Mouse (Mus musculus) Muller cell, postnatal 12 days (primary cell): ENCODE measurements around the gene Foxa3.

Source experiments
- DNase-seq: peaks from one replicate; pipeline ENCODE4 v3.0.0-alpha.2; 2015; ENCODE audit errors: inconsistent ontology term

Gene Foxa3

DNA sequence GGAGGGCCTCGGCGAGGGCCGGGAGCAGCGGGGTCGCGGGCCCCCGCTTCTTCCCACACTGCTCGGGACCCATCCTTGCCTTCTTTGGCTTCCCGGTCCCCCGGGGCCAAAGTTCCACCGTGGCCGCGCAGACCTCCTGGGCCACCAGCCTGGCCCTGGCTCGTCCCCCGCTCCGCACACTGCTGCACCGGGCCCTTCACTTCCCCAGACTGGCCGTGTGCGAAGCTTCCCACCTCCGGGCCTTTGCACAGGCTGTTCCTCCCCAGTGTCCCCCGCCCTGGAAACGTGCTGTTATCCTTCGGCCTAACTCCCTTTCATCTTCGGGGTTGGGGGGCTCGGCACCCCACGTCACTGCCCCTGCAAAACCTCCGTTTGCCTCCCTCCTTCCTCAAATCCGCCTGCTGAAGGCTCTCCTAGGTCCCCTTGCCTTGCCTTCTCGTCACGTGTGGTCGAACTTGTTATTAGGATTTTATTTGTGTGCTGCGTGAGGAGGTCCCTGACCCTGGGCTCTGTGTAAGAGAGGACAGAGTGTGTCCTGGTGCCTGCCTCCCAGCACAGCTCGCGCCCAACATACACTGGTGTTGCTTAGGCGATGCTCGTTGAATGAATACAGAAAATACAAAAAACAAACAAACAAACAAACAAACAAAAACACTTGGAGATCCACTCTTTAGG, 1.4 kb upstream of the Foxa3 start:
- DNase-seq: peak; percentile 35

- peak; percentile 97 for DNase-seq
Measured at GRCm38 (mm10) chr7:19024096-19024506, 763 bp upstream of the Foxa3 start, which contains the start of gene Sympk. Gene Sympk, plus strand, starts transcription at chr7:19024377.

DNA sequence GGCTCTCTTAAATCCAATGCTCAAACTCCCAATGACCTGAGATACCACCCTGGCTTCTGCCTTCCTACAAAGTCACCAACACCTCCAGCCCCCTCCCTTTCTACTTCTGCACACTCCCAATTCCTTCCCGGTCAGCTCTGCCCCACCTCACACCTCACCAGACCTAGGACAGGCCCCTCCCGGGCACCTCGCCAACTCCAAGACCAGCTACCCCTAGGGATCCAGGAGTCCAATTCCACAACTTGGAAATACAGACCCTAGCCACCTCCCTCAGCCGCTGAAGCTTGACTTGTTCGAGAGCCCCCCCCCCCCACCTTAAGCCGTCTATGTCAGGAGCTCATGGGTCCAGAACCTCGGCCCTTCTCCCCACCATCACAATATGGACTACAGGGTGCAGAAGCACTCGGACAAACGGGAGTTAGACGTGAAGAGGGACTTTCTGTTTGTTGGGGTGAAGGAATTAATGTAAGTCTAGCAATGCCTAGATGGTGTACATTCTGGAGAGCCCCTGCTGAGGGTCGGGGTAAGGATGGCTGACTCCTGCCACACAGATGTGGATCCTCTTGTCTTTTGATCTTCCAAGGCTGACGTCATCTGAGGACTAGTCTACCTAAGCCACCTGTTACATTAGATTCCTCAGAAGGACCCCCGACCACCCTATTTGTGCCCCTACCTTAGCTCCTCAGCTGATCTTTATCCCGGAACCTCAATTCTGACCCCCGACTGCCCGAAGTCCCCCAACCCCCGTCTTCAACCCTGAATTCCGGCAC, 964 bp downstream of the Foxa3 start:
- DNase-seq: no peak

- no peak for DNase-seq
Measured at GRCm38 (mm10) chr7:19021048-19021447, 2.3 kb downstream of the Foxa3 start.

DNA sequence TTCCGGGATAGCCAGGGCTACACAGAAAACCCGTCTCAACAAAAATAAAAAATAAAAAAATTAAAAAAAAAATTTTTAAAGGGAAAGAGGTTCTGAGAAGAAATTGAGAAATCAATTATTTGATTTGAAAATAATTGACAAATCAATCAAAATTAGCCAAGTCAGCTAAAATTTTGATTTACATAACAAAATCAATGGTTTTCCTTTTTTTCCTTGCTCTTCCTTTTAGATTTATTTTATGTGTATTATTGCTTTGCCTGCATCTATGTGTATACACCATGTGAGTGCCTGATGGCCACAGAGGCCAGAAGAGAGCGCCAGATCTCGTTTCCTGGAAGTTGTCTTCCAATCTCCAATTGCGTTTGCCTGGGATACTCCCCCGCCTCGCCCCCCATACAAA, 5.4 kb downstream of the Foxa3 start:
- no peak for DNase-seq

- DNase-seq: no peak
Measured at GRCm38 (mm10) chr7:19016042-19016441, 7.3 kb downstream of the Foxa3 start.

DNA sequence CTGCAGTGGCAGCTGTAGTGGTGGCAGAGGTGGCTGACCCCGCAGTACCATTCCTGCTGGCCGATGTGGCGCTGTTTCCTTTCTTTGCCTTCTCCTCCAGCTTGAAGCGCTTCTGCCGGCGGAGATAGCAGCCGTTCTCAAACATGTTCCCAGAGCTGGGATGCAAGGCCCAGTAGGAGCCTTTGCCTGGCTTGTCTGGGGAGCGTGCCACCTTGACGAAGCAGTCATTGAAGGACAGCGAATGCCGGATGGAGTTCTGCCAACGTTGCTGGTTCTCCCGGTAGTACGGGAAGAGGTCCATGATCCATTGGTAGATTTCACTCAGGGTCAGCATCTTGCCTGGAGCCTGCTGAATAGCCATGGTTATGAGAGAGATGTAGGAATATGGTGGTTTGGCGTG, 8.9 kb downstream of the Foxa3 start:
- DNase-seq: no peak

DNA sequence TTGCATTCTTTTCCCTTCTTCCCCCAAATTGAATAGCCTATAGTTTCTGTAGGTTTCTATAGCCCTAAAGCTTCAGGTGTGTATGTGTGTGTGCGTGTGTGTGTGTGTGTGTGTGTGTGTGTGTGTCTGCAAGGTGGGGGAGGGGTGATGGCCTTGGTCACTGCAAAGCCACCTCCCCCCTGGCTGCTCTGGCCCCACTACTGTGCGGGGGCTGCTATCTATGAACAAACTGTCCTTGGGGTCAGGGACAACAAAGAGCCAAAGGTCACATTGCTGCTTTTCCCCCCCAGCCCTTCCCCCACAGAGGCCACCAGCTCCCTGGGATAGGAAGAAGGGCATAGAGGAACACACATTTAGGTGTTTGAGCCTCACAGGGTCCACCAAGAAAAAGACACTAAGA, 10.5 kb downstream of the Foxa3 start:
- DNase-seq: no peak

- peak; percentile 60 for DNase-seq
Measured at GRCm38 (mm10) chr7:19012025-19012621, 11.2 kb downstream of the Foxa3 start.

GRCm38 (mm10) chr7:19010581-19010980, 12.8 kb downstream of the Foxa3 start:
- no peak for DNase-seq

GRCm38 (mm10) chr7:19007026-19007977, 16.0 kb downstream of the Foxa3 start:
- DNase-seq: no peak

DNA sequence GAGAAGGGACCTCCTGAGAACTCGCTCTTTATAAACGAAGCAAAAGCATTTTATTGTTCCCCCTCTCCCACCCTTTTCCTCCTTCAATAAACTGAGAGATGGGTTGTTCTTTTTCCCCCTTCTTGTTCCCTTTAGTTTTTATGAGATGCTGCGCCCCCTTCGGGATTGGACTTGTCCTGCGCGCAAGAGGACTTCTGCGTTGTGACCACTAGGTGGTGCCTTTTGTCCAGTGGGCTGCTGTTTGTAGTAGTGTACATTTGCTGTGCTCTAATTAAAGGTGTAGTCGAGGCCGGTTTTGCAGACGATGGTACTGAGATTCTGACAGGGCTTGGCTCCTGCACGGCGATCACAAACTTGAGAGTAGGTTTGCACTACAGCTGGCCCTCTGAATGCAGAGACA, 16.9 kb downstream of the Foxa3 start:
- DNase-seq: peak; percentile 67

DNA sequence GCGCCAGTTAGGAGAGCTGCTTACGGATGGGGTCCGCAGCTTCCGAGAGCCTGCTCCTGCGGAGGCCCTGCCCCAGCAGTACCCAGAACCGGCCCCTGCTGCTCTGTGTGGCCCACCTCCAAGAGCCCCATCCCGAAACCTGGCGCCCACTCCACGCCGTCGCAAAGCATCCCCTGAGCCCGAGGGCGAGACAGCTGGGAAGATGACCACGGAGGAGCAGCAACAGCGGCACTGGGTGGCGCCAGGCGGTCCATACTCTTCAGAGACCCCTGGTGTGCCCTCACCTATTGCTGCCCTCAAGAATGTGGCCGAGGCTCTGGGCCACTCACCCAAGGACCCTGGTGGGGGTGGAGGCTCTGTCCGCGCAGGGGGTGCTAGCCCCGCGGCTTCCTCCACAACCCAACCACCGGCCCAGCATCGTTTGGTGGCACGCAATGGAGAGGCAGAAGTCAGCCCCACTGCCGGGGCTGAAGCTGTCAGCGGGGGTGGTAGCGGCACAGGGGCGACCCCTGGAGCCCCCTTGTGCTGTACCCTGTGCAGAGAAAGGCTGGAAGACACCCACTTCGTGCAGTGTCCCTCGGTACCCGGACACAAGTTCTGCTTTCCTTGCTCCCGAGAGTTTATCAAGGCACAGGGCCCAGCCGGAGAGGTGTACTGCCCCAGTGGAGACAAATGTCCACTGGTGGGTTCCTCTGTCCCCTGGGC, 17.8 kb downstream of the Foxa3 start:
- no peak for DNase-seq

- peak; percentile 72 for DNase-seq
Measured at GRCm38 (mm10) chr7:19004631-19005079, 18.7 kb downstream of the Foxa3 start.

DNA sequence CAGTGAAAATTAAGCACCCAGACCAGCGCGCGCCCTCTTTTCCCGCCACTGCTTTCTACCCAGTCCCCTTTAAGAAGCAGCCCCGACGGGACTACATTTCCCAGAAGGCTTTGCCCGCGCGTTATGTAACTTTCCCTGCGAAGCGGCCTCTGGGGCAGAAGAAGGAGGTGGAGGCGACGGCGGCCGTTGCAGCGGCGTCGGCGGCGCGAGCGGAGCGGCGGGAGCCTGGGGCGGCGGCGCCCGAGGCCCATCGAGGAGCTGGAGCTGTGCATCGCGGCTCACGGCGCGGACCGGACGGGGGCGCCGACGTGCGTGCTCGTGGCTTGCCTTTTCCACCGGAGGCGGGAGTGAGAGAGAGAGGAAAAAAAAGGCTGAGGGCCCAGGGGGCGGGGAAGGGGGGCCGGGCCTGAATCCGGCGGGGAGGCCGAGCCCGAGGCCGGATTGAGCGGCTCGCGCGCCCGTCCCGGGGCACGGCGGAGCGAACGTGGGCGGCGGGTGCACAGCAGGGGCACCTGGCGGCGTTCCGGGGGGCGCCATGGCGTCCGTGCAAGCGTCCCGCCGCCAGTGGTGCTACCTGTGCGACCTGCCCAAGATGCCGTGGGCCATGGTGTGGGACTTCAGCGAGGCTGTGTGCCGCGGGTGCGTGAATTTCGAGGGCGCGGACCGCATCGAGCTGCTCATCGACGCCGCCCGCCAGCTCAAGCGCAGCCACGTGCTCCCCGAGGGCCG, 19.3 kb downstream of the Foxa3 start, which contains the start of gene Irf2bp1:
TSS of gene Irf2bp1 (plus strand) at position 143 of the 729 bp plus-strand sequence.
- peak; percentile 94 for DNase-seq

DNA sequence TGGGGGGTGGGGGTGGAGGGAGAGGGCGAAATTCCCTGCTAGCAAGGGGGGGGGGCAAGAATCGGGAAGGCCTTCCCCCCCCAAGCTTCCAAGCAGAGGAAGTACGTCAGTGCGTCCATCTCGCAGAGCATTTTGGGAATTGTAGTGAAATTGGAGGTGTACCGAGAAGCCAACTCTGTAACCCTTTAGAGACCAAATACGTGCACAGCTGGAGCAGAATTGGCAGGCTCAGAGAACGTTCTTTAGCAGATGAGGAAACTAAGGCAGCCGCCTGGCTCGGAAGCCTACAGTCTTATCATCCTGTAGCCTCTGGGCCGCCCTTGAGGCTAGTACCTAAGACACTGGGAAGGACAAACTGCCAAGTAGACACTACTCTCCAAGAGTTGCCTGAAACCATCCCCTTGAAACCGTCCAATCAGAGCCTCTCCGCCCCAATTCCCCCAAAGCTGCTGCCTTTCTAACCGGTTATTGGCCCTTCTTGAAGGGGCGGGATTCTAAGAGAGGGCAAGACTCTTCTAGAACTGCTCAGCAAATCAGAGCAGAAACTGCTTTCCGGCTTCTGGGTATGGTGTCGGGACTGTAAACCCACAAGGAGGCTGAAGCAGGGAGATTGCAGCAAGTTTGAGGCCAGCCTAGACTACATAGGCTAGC, 20.4 kb downstream of the Foxa3 start:
- DNase-seq: peak; percentile 89

DNA sequence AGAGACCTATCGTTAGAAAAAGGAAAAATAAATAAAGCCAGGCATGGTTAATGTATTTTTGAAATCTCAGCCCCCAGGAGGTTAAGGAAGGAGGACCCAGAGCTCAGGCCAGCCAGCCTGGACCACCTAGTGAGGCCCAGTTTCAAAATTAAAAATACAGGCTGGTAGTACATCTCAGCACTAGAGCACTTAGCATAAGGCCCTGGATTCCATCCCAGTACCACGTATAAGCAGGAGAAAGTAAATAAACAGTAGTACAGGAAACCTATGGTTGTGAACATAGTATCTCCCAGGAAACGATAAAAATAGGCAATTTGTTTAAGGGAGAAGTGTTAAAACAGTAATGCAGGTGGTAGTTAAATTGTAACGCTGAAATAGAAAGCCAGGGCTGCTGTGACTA, 21.2 kb downstream of the Foxa3 start:
- no peak for DNase-seq

DNA sequence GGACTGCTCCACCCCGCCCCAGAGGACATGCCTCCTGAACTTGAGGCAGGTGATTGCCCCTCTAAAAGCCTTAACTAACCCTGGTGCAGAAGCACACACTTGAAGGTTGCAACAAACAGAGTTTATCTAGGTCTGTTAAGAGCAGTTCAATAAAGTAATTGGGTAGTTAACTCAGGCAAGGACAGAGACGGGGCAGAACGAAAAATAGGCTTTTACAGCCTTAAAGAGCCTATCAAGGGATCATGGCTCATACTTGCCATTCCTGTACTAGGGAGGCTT, 21.6 kb downstream of the Foxa3 start:
- DNase-seq: no peak

DNA sequence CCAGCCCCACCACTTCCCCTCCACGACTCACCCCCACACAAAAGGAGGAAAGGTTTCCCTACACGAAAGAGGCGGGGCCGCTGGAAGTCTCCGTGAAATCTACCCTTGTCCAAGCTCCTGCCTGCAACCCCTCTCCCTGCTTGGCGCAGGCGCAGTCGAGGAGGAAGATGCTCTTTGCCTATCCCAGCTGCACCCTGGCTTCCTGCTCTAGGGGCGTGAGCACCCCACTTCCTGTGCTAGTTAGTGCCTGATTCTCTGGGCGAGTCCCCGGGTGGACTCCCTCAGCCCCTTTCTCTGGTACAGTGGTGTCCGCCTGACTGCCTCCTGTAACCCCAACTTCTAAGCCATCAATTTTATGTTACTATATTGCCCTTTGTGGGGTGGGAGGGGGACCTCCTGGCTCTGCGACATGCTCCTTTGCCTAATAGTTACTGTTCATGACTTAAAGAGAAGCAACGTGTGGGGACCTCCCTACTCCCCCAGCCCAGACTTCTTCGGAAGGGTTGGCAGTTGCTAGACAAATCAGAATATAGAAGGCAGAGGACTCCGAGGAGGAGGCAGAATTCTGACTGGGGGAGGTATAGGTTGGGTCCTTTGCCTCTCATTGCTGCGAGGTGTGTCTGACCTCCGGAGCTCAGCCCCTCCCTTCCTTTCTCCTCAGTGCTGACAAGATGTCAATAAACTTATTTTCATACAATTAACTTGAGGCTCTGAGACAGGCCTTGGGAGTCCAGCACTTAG, 22.1 kb downstream of the Foxa3 start:
- no peak for DNase-seq
